Mouse (Mus musculus): ENCODE data around the gene Ccdc36.

DNA sequence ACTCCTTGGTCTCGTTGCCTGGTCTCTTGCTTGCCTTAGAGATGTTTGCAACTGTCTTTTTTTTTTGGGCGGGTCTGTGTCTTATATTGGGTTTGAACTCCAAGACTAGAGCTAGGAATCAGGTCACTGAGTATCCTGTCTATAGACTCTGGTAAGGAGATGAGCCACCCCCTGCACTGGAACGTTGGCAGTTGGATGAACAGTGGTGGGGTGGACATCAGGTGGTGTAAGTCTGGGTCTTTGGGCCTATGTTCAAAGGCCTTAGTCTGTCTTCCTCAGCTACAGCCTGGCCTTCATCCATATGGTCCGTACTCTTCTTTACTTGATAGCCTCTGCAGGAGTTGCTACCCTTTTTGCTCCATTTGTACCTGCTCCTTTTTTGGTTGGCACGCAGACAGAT, 33.4 kb upstream of the Ccdc36 start:
- TF ChIP-seq CTCF (IDR thresholded peaks at IDR 0.05; ENCODE audit: extremely low read depth, insufficient read depth, insufficient read length, insufficient replicate concordance) (no peak), POLR2A (IDR thresholded peaks at IDR 0.05; ENCODE audit: low read depth, low read length) (no peak)
